7 mouse cellular contexts compared by ENCODE assay signal in genomic region chr5:53998146-53998742, GRCm38 (mm10). TPM values are rescaled to one million over a fixed set of nuclear protein-coding genes. Genes with fewer than 3 reads are reported as not detected.
DNase-seq lines count a peak whose midpoint lies in the region; ATAC-seq lines count a peak whose summit lies in the region.

Gene Stim2 (plus strand): TSS chr5:53998499.

- peak within 1 kb of the TSS; percentile 83 for H3K4me2 ChIP-seq in intestine, embryonic 15.5 days (replicated peaks)

- H3K36me3 ChIP-seq in intestine, embryonic 15.5 days = no peaks in the 10 kb centered on the region
- H3K36me3 ChIP-seq in midbrain, embryonic 10.5 days = no peaks in the 10 kb centered on the region

- peak within 1 kb of the TSS; percentile 79 for H3K9ac ChIP-seq in intestine, embryonic 15.5 days

- WGBS in intestine, embryonic 15.5 days = under 1% methylated on average over 61 of the region's 71 CpGs
- under 1% methylated on average over 58 of the region's 71 CpGs for WGBS in midbrain, embryonic 10.5 days

- H3K4me3 ChIP-seq in intestine, embryonic 15.5 days (replicated peaks) = peak within 1 kb of the TSS; percentile 99
- H3K4me3 ChIP-seq in midbrain, embryonic 10.5 days = peak within 1 kb of the TSS; percentile 90

- peak within 1 kb of the TSS; percentile 89 for H3K27ac ChIP-seq in intestine, embryonic 15.5 days
- peak within 1 kb of the TSS; percentile 95 for H3K27ac ChIP-seq in midbrain, embryonic 10.5 days (replicated peaks)

- DNase-seq in adrenal gland, adult 18-20 months (ENCODE audit: low spot score in 2 of 2) = peak; percentile 97 to 98
- peak; percentile 94 for DNase-seq in embryo, embryonic 11 days
- peak; percentile 89 to 97 for DNase-seq in gastrocnemius, postnatal 36 days
- peak; percentile 92 to 97 for DNase-seq in left cerebral cortex, postnatal 25 days (ENCODE audit: low spot score in 2 of 2)
- peak; percentile 95 for DNase-seq in midbrain, embryonic 10.5 days (ENCODE audit: low spot score)
- DNase-seq in right cerebral cortex, postnatal 4 days = peak; percentile 94

- no peaks in the 10 kb centered on the region for H3K9me3 ChIP-seq in intestine, embryonic 15.5 days
- H3K9me3 ChIP-seq in midbrain, embryonic 10.5 days (replicated peaks) = no peaks in the 10 kb centered on the region

- peak; percentile 96 for ATAC-seq in intestine, embryonic 15.5 days

- H3K4me1 ChIP-seq in intestine, embryonic 15.5 days (replicated peaks) = peaks cover 3% of the 10 kb centered on the region; the same call in 1 of the 2 replicates
- H3K4me1 ChIP-seq in midbrain, embryonic 10.5 days = peaks cover 37% of the 10 kb centered on the region

- intact Hi-C loops in gastrocnemius, postnatal 36 days (cut with DNase I) = loop anchor here (5.0 kb wide), 4 partner anchors 66 to 126 kb away; no protein-coding TSS in a partner anchor
- intact Hi-C loops in left cerebral cortex, postnatal 25 days (cut with DNase I) = loop anchor here (2.0 to 5.0 kb wide), 3 partner anchors 51 to 126 kb away; no protein-coding TSS in a partner anchor

- no peaks in the 10 kb centered on the region for H3K27me3 ChIP-seq in intestine, embryonic 15.5 days (replicated peaks)
- H3K27me3 ChIP-seq in midbrain, embryonic 10.5 days (ENCODE audit: low read depth, poor library complexity, severe bottlenecking) = peaks cover 24% of the 10 kb centered on the region

RNA-seq across cellular contexts. Expression of gene Stim2, which starts in this region (rescaled TPM):
- total RNA-seq in adrenal gland, adult 18-20 months (2021) = 10 to 100 TPM; 27.5 to 28.7 TPM
- 10 to 100 TPM; 35.7 to 49.3 TPM for total RNA-seq in gastrocnemius, postnatal 36 days (2021)
- polyA plus RNA-seq in intestine, embryonic 15.5 days (2015; fragmentation: Nextera tagmentation; extraction: Ambion mirVana) = 16.1 and 17.8 TPM in 2 replicates
- total RNA-seq in left cerebral cortex, postnatal 25 days (2021) = 10 to 100 TPM; 69.1 to 69.9 TPM
- polyA plus RNA-seq in midbrain, embryonic 10.5 days (2016; fragmentation: Nextera tagmentation; extraction: Ambion mirVana) = 12.5 and 16.7 TPM in 2 replicates

Comparison
In these comparisons a context has a peak if more than half of its experiments do, and no peak if none do; other contexts are left out.
1. Peak in every context shown above with its lines: DNase-seq, ATAC-seq, H3K4me3 ChIP-seq and H3K27ac ChIP-seq.